36 mouse cellular contexts compared by ENCODE assay signal in the genomic region with DNA sequence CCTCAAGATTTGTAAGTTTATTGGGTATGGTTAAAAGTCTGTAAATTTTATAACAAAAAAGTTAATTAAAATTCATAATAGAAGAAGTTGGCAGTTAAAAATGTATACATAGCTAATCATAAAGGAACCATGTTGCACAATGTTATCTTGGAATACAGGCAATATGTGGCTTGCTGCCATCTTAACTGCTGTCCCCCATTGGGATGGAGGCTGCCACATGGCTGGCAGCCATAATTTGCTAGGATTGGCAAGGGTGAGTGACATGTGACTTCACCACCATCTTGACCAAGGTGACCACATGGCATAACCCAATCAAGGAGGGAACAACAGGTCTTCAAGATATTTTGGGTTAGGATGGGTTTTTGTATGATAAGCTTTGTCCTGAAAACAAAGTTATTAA. TPM values are rescaled to one million over a fixed set of nuclear protein-coding genes. Genes with fewer than 3 reads are reported as not detected.
DNase-seq lines count a peak whose midpoint lies in the region; ATAC-seq and TF ChIP-seq lines count a peak whose summit lies in the region.
"Had no signal": no experiment of that assay in that cellular context is flagged by ENCODE, and none has a peak within 500 bp of the region (broad histone marks: within the 10 kb centered on the region; RNA-seq: fewer than 3 reads in every experiment).

No protein-coding gene starts in this region.

- no peak for TF ChIP-seq RAD21 in MEL (IDR thresholded peaks at IDR 0.05; ENCODE audit: low read depth, low read length)

- no peaks in the 10 kb centered on the region for H3K79me2 ChIP-seq in MEL (ENCODE audit: control insufficient read depth, insufficient read depth, low read length, poor library complexity)

- H3K9ac ChIP-seq in MEL (ENCODE audit: control insufficient read depth, low read depth, low read length, poor library complexity, severe bottlenecking) = no peak overlapping the region
- no peak overlapping the region for H3K9ac ChIP-seq in intestine, embryonic 16.5 days (ENCODE audit: low read depth, low read length)
- H3K9ac ChIP-seq: embryonic facial prominence, embryonic 15.5 days; heart, embryonic 12.5 days; hindbrain, embryonic 15.5 days; limb, embryonic 15.5 days; liver, embryonic 13.5 days had no signal

- no peak for TF ChIP-seq CTCF in MEL (IDR thresholded peaks at IDR 0.05 in 2 of 3, conservative IDR thresholded peaks at IDR 0.05 in 1 of 3; ENCODE audit: control insufficient read depth in 1 of 3, insufficient read depth in 1 of 3, low read depth in 2 of 3, low read length in 3 of 3, poor library complexity in 1 of 3, severe bottlenecking in 1 of 3)

- no peak for TF ChIP-seq POLR2A in MEL (IDR thresholded peaks at IDR 0.05; ENCODE audit: control insufficient read depth in 1 of 2, insufficient read depth in 1 of 2, low read depth in 1 of 2, low read length in 2 of 2, poor library complexity in 1 of 2)

- H3K36me3 ChIP-seq in MEL (ENCODE audit: control insufficient read depth in 1 of 2, insufficient read depth in 2 of 2, low read length in 2 of 2) = peaks cover 0 to 44% of the 10 kb centered on the region in 2 experiments; a peak in 2 of 4 replicates
- no peaks in the 10 kb centered on the region for H3K36me3 ChIP-seq in intestine, embryonic 16.5 days (ENCODE audit: control insufficient read depth, insufficient read depth, low read length)
- H3K36me3 ChIP-seq: embryonic facial prominence, embryonic 15.5 days; heart, embryonic 12.5 days; hindbrain, embryonic 15.5 days; limb, embryonic 10.5 days; limb, embryonic 15.5 days; liver, embryonic 13.5 days had no signal

- H3K9me3 ChIP-seq in MEL (replicated peaks; ENCODE audit: insufficient read depth, low read length) = no peaks in the 10 kb centered on the region
- H3K9me3 ChIP-seq in intestine, embryonic 16.5 days (ENCODE audit: control insufficient read depth, low read length) = no peaks in the 10 kb centered on the region
- H3K9me3 ChIP-seq: embryonic facial prominence, embryonic 15.5 days; heart, embryonic 12.5 days; hindbrain, embryonic 15.5 days; limb, embryonic 10.5 days; limb, embryonic 15.5 days; liver, embryonic 13.5 days had no signal

- H3K4me2 ChIP-seq in intestine, embryonic 16.5 days (ENCODE audit: low read depth, low read length) = no peak overlapping the region
- H3K4me2 ChIP-seq: embryonic facial prominence, embryonic 15.5 days; heart, embryonic 12.5 days; hindbrain, embryonic 15.5 days; limb, embryonic 15.5 days; liver, embryonic 13.5 days had no signal

- peak overlapping the region in 1 of 2 experiments; percentile 10; a peak in 1 of 4 replicates for H3K4me3 ChIP-seq in MEL (ENCODE audit: control insufficient read depth in 1 of 2, insufficient read depth in 1 of 2, low read depth in 2 of 2, low read length in 2 of 2)
- H3K4me3 ChIP-seq in intestine, embryonic 16.5 days (ENCODE audit: low read length) = no peak overlapping the region
- H3K4me3 ChIP-seq: embryonic facial prominence, embryonic 15.5 days; heart, embryonic 12.5 days; hindbrain, embryonic 15.5 days; limb, embryonic 10.5 days; limb, embryonic 15.5 days; liver, embryonic 13.5 days had no signal

- DNase-seq in cerebellum, adult 11 months = peak; percentile 37
- DNase-seq in MEL (ENCODE audit: low read depth, low spot score) = peak; percentile 83
- DNase-seq in cerebellum, adult 18-20 months = peak; percentile 53 to 58
- peak; percentile 91 to 95 for DNase-seq in cerebellum, postnatal 10 days
- no peak for DNase-seq in spleen, adult 18-20 months
- DNase-seq in gastrocnemius, postnatal 10 days = no peak
- DNase-seq: adrenal gland, postnatal 10 days; gastrocnemius, postnatal 36 days; heart, adult 18-20 months; kidney, adult 8-10 months; kidney, postnatal 4 days; liver, embryonic 13.5 days; lung, adult 18-20 months; midbrain, embryonic 14.5 days; thymus, postnatal 25 days had no signal

- H3K4me1 ChIP-seq in MEL (ENCODE audit: control insufficient read depth in 1 of 2, insufficient read depth in 2 of 2, low read length in 2 of 2) = peaks cover 31 to 47% of the 10 kb centered on the region in 2 experiments
- H3K4me1 ChIP-seq in intestine, embryonic 16.5 days (ENCODE audit: control insufficient read depth, insufficient read depth, low read length) = no peaks in the 10 kb centered on the region
- H3K4me1 ChIP-seq: embryonic facial prominence, embryonic 15.5 days; heart, embryonic 12.5 days; hindbrain, embryonic 15.5 days; limb, embryonic 10.5 days; limb, embryonic 15.5 days; liver, embryonic 13.5 days had no signal

- TF ChIP-seq EP300 in MEL (IDR thresholded peaks at IDR 0.05; ENCODE audit: low read depth in 1 of 2, low read length in 2 of 2) = peak; percentile 89 to 91

- H3K27ac ChIP-seq in MEL (ENCODE audit: control insufficient read depth, low read depth, low read length) = peak overlapping the region; percentile 89
- H3K27ac ChIP-seq in intestine, embryonic 16.5 days (ENCODE audit: low read length) = no peak overlapping the region
- H3K27ac ChIP-seq: embryonic facial prominence, embryonic 15.5 days; hindbrain, embryonic 15.5 days; kidney, postnatal 0 days; limb, embryonic 10.5 days; limb, embryonic 15.5 days; liver, embryonic 13.5 days; macrophage had no signal

- ATAC-seq in cerebellum, adult (ENCODE audit: insufficient number of reproducible peaks, low FRiP score, low TSS enrichment) = no peak
- ATAC-seq in intestine, embryonic 16.5 days = no peak
- ATAC-seq: CD4-positive, CD25-positive, alpha-beta regulatory T cell, adult 4 months; forebrain, embryonic 14.5 days; lung, postnatal 0 days had no signal

- H3K27me3 ChIP-seq in MEL (ENCODE audit: control insufficient read depth in 1 of 2, insufficient read depth in 2 of 2, low read length in 2 of 2) = no peaks in the 10 kb centered on the region
- no peaks in the 10 kb centered on the region for H3K27me3 ChIP-seq in intestine, embryonic 16.5 days (replicated peaks; ENCODE audit: control insufficient read depth, insufficient read depth, low read length)
- H3K27me3 ChIP-seq: embryonic facial prominence, embryonic 15.5 days; hindbrain, embryonic 15.5 days; limb, embryonic 15.5 days; liver, embryonic 13.5 days had no signal

TF ChIP-seq in MEL, 35 proteins besides CTCF, POLR2A, EP300 and RAD21 (continues in another document):
- TF ChIP-seq UBTF (IDR thresholded peaks at IDR 0.05; ENCODE audit: borderline replicate concordance, insufficient read depth, low read depth, low read length) (no peak), GABPA (IDR thresholded peaks at IDR 0.05; ENCODE audit: low read depth, low read length) (no peak), MYC (IDR thresholded peaks at IDR 0.05; ENCODE audit: low read depth, low read length) (peak; percentile 76), RCOR1 (IDR thresholded peaks at IDR 0.05; ENCODE audit: low read depth, low read length) (peak; percentile 61; the same call in 1 of the 2 replicates), KAT2A (conservative IDR thresholded peaks at IDR 0.05; ENCODE audit: low read depth, low read length) (0 out of 2 replicates have a peak, but pooled peaks have one; percentile 20), MXI1 (IDR thresholded peaks at IDR 0.05; ENCODE audit: low read depth, low read length) (peak; percentile 73; the same call in 1 of the 2 replicates), TBP (IDR thresholded peaks at IDR 0.05; ENCODE audit: low read depth, low read length) (no peak), ETS1 (IDR thresholded peaks at IDR 0.05; ENCODE audit: low read depth, low read length) (peak; percentile 96), USF1 (IDR thresholded peaks at IDR 0.05; ENCODE audit: low read depth, low read length) (peak; percentile 80), MAZ (IDR thresholded peaks at IDR 0.05; ENCODE audit: low read depth, low read length) (no peak), SIN3A (IDR thresholded peaks at IDR 0.05; ENCODE audit: low read length) (peak; percentile 83; the same call in 1 of the 2 replicates), ZNF384 (IDR thresholded peaks at IDR 0.05; ENCODE audit: low read depth, low read length) (no peak), USF2 (IDR thresholded peaks at IDR 0.05; ENCODE audit: borderline replicate concordance in 1 of 2, insufficient read depth in 1 of 2, low read depth in 1 of 2, low read length in 2 of 2) (0 out of 4 replicates have a peak, but pooled peaks of 1 of the 2 experiments have one; percentile 35), BHLHE40 (IDR thresholded peaks at IDR 0.05; ENCODE audit: borderline replicate concordance, low read depth, low read length) (peak; percentile 69), ZKSCAN1 (IDR thresholded peaks at IDR 0.05; ENCODE audit: low read depth, low read length) (no peak)

RNA-seq across cellular contexts. Expression of a gene that starts 10.7 kb away (rescaled TPM):
- 0.10 TPM in 1 of 2 replicates, not detected in the other for total RNA-seq in MEL (2012; rRNA removed)
- not detected for polyA plus RNA-seq in MEL (2012; ENCODE audit: insufficient read depth in 1 of 2, insufficient read length in 2 of 2, low read depth in 1 of 2, low replicate concordance in 2 of 2, missing spikeins in 1 of 2)
- not detected in 2 replicates for polyA plus RNA-seq in intestine, embryonic 16.5 days (2015; fragmentation: Nextera tagmentation; extraction: Ambion mirVana)
- total RNA-seq in gastrocnemius, postnatal 10 days (2021) = under 1 TPM in 1 of 2 experiments, not detected in 1; 0.32 TPM
- total RNA-seq: gastrocnemius, adult 18-20 months; hematopoietic stem cell, adult 5-6 weeks; layer of hippocampus, adult 8-10 months; layer of hippocampus, postnatal 25 days had no signal
- polyA plus RNA-seq: cortical plate, adult 2 months; embryonic facial prominence, embryonic 15.5 days; forebrain, embryonic 14.5 days; heart, embryonic 12.5 days; heart, postnatal 0 days; hindbrain, embryonic 15.5 days; intestine, embryonic 14.5 days; limb, embryonic 10.5 days; liver, embryonic 13.5 days; midbrain, embryonic 14.5 days; neural tube, embryonic 14.5 days had no signal

RNA-seq across cellular contexts. Expression of a gene that starts 12.0 kb away (rescaled TPM):
- 0.35 and 0.42 TPM in 2 replicates for total RNA-seq in MEL (2012; rRNA removed)
- under 1 TPM in 1 of 2 experiments, not detected in 1; 0.47 TPM for polyA plus RNA-seq in MEL (2012; ENCODE audit: insufficient read depth in 1 of 2, insufficient read length in 2 of 2, low read depth in 1 of 2, low replicate concordance in 2 of 2, missing spikeins in 1 of 2)
- 1.1 and 1.2 TPM in 2 replicates for polyA plus RNA-seq in intestine, embryonic 16.5 days (2015; fragmentation: Nextera tagmentation; extraction: Ambion mirVana)
- not detected for total RNA-seq in gastrocnemius, postnatal 10 days (2021)
- total RNA-seq: gastrocnemius, adult 18-20 months; layer of hippocampus, postnatal 25 days had no signal
- polyA plus RNA-seq: cortical plate, adult 2 months; forebrain, embryonic 14.5 days; heart, embryonic 12.5 days; heart, postnatal 0 days; hindbrain, embryonic 15.5 days; kidney, postnatal 0 days; limb, embryonic 10.5 days; midbrain, embryonic 14.5 days; neural tube, embryonic 14.5 days had no signal

RNA-seq across cellular contexts. Expression of a gene that starts 17.2 kb away (rescaled TPM):
- not detected in 2 replicates for total RNA-seq in MEL (2012; rRNA removed)
- polyA plus RNA-seq in MEL (2012; ENCODE audit: insufficient read depth in 1 of 2, insufficient read length in 2 of 2, low read depth in 1 of 2, low replicate concordance in 2 of 2, missing spikeins in 1 of 2) = not detected
- 0.71 and 1.1 TPM in 2 replicates for polyA plus RNA-seq in intestine, embryonic 16.5 days (2015; fragmentation: Nextera tagmentation; extraction: Ambion mirVana)
- not detected for total RNA-seq in gastrocnemius, postnatal 10 days (2021)
- total RNA-seq: gastrocnemius, adult 18-20 months; layer of hippocampus, postnatal 25 days had no signal
- polyA plus RNA-seq: cortical plate, adult 2 months; forebrain, embryonic 14.5 days; heart, embryonic 12.5 days; limb, embryonic 10.5 days; liver, embryonic 13.5 days; macrophage; midbrain, embryonic 14.5 days had no signal

RNA-seq across cellular contexts. Expression of a gene that starts 26.9 kb away (rescaled TPM):
- total RNA-seq in MEL (2012; rRNA removed) = 23.3 and 24.2 TPM in 2 replicates
- polyA plus RNA-seq in MEL (2012; ENCODE audit: insufficient read depth in 1 of 2, insufficient read length in 2 of 2, low read depth in 1 of 2, low replicate concordance in 2 of 2, missing spikeins in 1 of 2) = 10 to 100 TPM; 32.8 to 37.9 TPM
- polyA plus RNA-seq in intestine, embryonic 16.5 days (2015; fragmentation: Nextera tagmentation; extraction: Ambion mirVana) = 23.0 and 23.9 TPM in 2 replicates
- total RNA-seq in gastrocnemius, postnatal 10 days (2021) = 10 to 100 TPM; 30.5 to 34.3 TPM

RNA-seq across cellular contexts. Expression of a gene that starts 47.3 kb away (rescaled TPM):
- total RNA-seq in MEL (2012; rRNA removed) = 0.08 and 0.16 TPM in 2 replicates
- polyA plus RNA-seq in MEL (2012; ENCODE audit: insufficient read depth in 1 of 2, insufficient read length in 2 of 2, low read depth in 1 of 2, low replicate concordance in 2 of 2, missing spikeins in 1 of 2) = under 1 TPM in 1 of 2 experiments, not detected in 1; 0.39 TPM
- 25.7 and 29.1 TPM in 2 replicates for polyA plus RNA-seq in intestine, embryonic 16.5 days (2015; fragmentation: Nextera tagmentation; extraction: Ambion mirVana)
- under 1 TPM; 0.23 to 0.25 TPM for total RNA-seq in gastrocnemius, postnatal 10 days (2021)
- total RNA-seq: monocyte, adult 5-6 weeks had no signal
- polyA plus RNA-seq: macrophage; neural tube, embryonic 14.5 days had no signal

Comparison
In these comparisons a context has a peak if more than half of its experiments do, and no peak if none do; other contexts are left out.
1. DNase-seq: peak in cerebellum, adult 11 months (single experiment), MEL (single experiment), cerebellum, adult 18-20 months (2 of 2) and cerebellum, postnatal 10 days (2 of 2); none in spleen, adult 18-20 months (0 of 2) and gastrocnemius, postnatal 10 days (single experiment).